Mouse (Mus musculus) testis, adult 2 months (tissue): ENCODE measurements at regions not wholly inside any gene's neighbourhood (a gene's known extent, or its start where the extent isn't known, plus 50 kb on each side); places are given as distances from the start of the nearest gene placed in this dataset.

Experiments
- CTCF ChIP-seq: fragments of 200-500 bp; IDR thresholded peaks from 2 replicates; pipeline ENCODE4 v1.5.1; 2012; ENCODE audit warnings: low read depth, mild to moderate bottlenecking, inconsistent platforms, low read length, moderate library complexity; ENCODE audit not compliant: control insufficient read depth, insufficient read depth, insufficient replicate concordance
- POLR2A ChIP-seq: fragments of 200-500 bp; IDR thresholded peaks from 2 replicates; pipeline ENCODE4 v1.6.1; 2012; ENCODE audit warnings: low read depth, mild to moderate bottlenecking, inconsistent platforms, low read length, moderate library complexity; ENCODE audit not compliant: control insufficient read depth

GRCm38 (mm10) chr2:171196472-171196871 lies 464.9 kb downstream of the Dok5 start:
- TF ChIP-seq CTCF: no peak
- no peak for TF ChIP-seq POLR2A
